In the genomic region with DNA sequence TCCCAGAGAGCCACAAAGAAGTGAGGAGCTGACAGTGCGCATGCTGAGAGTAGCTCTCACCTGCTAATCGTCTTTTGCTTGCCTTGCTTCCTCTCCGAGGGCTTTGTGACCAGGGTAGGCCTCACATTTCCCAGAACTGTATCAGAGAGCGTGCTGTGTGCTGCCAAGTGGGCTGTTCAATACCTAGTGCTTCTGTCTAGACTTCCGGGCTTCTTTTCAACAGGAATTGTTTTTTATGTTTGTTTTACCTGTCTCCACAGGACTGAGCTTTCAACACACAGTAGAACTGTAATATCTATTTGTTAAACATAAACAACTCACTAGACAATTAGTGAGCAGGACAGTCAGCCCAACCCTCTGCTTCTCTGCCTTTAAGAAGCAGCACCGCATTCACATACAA, we compare ENCODE assay signal across 37 mouse cellular contexts. TPM values are rescaled to one million over a fixed set of nuclear protein-coding genes. Genes with fewer than 3 reads are reported as not detected.
"Had no signal": no experiment of that assay in that cellular context is flagged by ENCODE, and none has a peak within 500 bp of the region (broad histone marks: within the 10 kb centered on the region; RNA-seq: fewer than 3 reads in every experiment).

No protein-coding gene starts in this region.

- DNase-seq: heart, adult 18-20 months; heart, adult 2 months; heart, postnatal 10 days; heart, postnatal 36 days; heart, postnatal 4 days; kidney, adult 11 months; kidney, adult 18-20 months; kidney, adult 2 months; kidney, adult 8-10 months; kidney, adult 9 months; kidney, postnatal 10 days; kidney, postnatal 14 days; kidney, postnatal 25 days; kidney, postnatal 36 days; kidney, postnatal 4 days; layer of hippocampus, adult 9-11 months; layer of hippocampus, postnatal 36 days had no signal

- H3K36me3 ChIP-seq: heart, embryonic 10.5 days; heart, embryonic 12.5 days; heart, embryonic 13.5 days; heart, embryonic 15.5 days; hindbrain, embryonic 10.5 days; hindbrain, embryonic 12.5 days; hindbrain, embryonic 13.5 days; hindbrain, embryonic 15.5 days; intestine, embryonic 15.5 days; kidney, embryonic 15.5 days had no signal

- H3K9me3 ChIP-seq: heart, embryonic 10.5 days; heart, embryonic 12.5 days; heart, embryonic 13.5 days; heart, embryonic 15.5 days; hindbrain, embryonic 10.5 days; hindbrain, embryonic 12.5 days; hindbrain, embryonic 13.5 days; hindbrain, embryonic 15.5 days; intestine, embryonic 15.5 days; kidney, embryonic 15.5 days had no signal

- H3K4me2 ChIP-seq: heart, embryonic 11.5 days; heart, embryonic 12.5 days; heart, embryonic 13.5 days; heart, embryonic 15.5 days; hindbrain, embryonic 12.5 days; hindbrain, embryonic 13.5 days; hindbrain, embryonic 14.5 days; hindbrain, embryonic 15.5 days; intestine, embryonic 15.5 days; kidney, embryonic 15.5 days had no signal

- H3K27me3 ChIP-seq: heart, embryonic 12.5 days; heart, embryonic 13.5 days; heart, embryonic 15.5 days; hindbrain, embryonic 12.5 days; hindbrain, embryonic 13.5 days; hindbrain, embryonic 15.5 days; intestine, embryonic 15.5 days; kidney, embryonic 15.5 days had no signal

- H3K27ac ChIP-seq: heart, adult 2 months; heart, embryonic 10.5 days; heart, embryonic 13.5 days; heart, embryonic 15.5 days; hindbrain, embryonic 10.5 days; hindbrain, embryonic 12.5 days; hindbrain, embryonic 13.5 days; hindbrain, embryonic 14.5 days; hindbrain, embryonic 15.5 days; hindbrain, postnatal 0 days; intestine, embryonic 15.5 days; kidney, embryonic 15.5 days; kidney, postnatal 0 days; layer of hippocampus, adult 2 months had no signal

- H3K9ac ChIP-seq: heart, embryonic 12.5 days; heart, embryonic 13.5 days; heart, embryonic 15.5 days; hindbrain, embryonic 12.5 days; hindbrain, embryonic 13.5 days; hindbrain, embryonic 14.5 days; hindbrain, embryonic 15.5 days; intestine, embryonic 15.5 days; kidney, embryonic 15.5 days had no signal

- H3K4me3 ChIP-seq: heart, adult 2 months; heart, embryonic 10.5 days; heart, embryonic 12.5 days; heart, embryonic 13.5 days; heart, embryonic 15.5 days; hindbrain, embryonic 10.5 days; hindbrain, embryonic 12.5 days; hindbrain, embryonic 13.5 days; hindbrain, embryonic 15.5 days; intestine, embryonic 15.5 days; kidney, embryonic 15.5 days; layer of hippocampus, adult 2 months had no signal

- ATAC-seq: hindbrain, embryonic 16.5 days; hindbrain, postnatal 0 days; inflammation-experienced regulatory T-cells, adult 6 months; intestine, embryonic 15.5 days; intestine, embryonic 16.5 days; intestine, postnatal 0 days had no signal

RNA-seq across cellular contexts. Expression of a gene that starts 28.2 kb away (rescaled TPM):
- total RNA-seq: hematopoietic stem cell, adult 5-6 weeks had no signal

RNA-seq across cellular contexts. Expression of a gene that starts 42.0 kb away (rescaled TPM):
- total RNA-seq: hematopoietic stem cell, adult 5-6 weeks; hindbrain, postnatal 0 days; layer of hippocampus, postnatal 36 days had no signal
